ENCODE assay signal across 8 mouse cellular contexts in the genomic region with DNA sequence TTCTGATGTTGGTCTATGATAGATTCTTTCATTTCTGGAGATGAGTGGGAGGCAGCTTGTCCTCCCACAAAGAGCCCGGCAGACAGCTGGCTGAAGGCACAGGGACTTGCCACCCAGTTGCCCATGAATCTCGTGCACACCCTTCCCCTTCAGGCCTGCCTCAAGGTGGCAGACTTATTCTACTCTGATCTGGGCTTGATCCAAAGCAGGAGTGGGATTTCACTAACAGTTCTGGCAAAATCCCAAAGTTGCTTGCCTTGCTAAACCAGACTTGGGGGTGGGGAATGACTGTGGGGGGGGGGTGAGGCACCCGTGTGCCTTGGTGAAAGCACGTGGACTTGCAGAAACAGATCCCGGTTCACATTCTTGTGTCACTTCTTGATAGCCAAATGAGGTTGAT. TPM values are rescaled to one million over a fixed set of nuclear protein-coding genes. Genes with fewer than 3 reads are reported as not detected.
A peak's percentile ranks its signal among the peaks of the same experiment; 100 is the strongest.
DNase-seq lines count a peak whose midpoint lies in the region; ATAC-seq and TF ChIP-seq lines count a peak whose summit lies in the region.

No protein-coding gene starts in this region.

- DNase-seq in hindbrain, embryonic 11.5 days (ENCODE audit: low spot score): peak; percentile 30
- DNase-seq in Muller cell, postnatal 12 days (ENCODE audit: inconsistent ontology term): peak; percentile 56
- DNase-seq in embryo, embryonic 11 days: peak; percentile 73
- peak; percentile 93 for DNase-seq in hindbrain, postnatal 0 days (ENCODE audit: low spot score)
- DNase-seq in lung, embryonic 14.5 days: peak; percentile 90
- peak; percentile 21 to 39 for DNase-seq in right cerebral cortex, postnatal 36 days (ENCODE audit: low spot score in 2 of 2)
- DNase-seq in thymus, adult 2 months: no peak

- no peak overlapping the region for H3K9ac ChIP-seq in hindbrain, embryonic 11.5 days (ENCODE audit: low read depth, low read length)
- no peak overlapping the region for H3K9ac ChIP-seq in hindbrain, embryonic 12.5 days
- no peak overlapping the region for H3K9ac ChIP-seq in hindbrain, postnatal 0 days (replicated peaks; ENCODE audit: low read length)
- no peak overlapping the region for H3K9ac ChIP-seq in lung, embryonic 14.5 days

- no peak overlapping the region for H3K27ac ChIP-seq in hindbrain, embryonic 11.5 days (ENCODE audit: low read depth, low read length)
- no peak overlapping the region for H3K27ac ChIP-seq in hindbrain, embryonic 12.5 days
- H3K27ac ChIP-seq in hindbrain, postnatal 0 days: no peak overlapping the region
- no peak overlapping the region for H3K27ac ChIP-seq in lung, embryonic 14.5 days (ENCODE audit: low read depth)
- no peak overlapping the region for H3K27ac ChIP-seq in thymus, adult 2 months (ENCODE audit: control insufficient read depth, insufficient read depth, low read length)

- H3K36me3 ChIP-seq in hindbrain, embryonic 11.5 days (ENCODE audit: control insufficient read depth, insufficient read depth, low read length): no peaks in the 10 kb centered on the region
- no peaks in the 10 kb centered on the region for H3K36me3 ChIP-seq in hindbrain, embryonic 12.5 days
- H3K36me3 ChIP-seq in hindbrain, postnatal 0 days (ENCODE audit: insufficient read depth, low read length): no peaks in the 10 kb centered on the region
- H3K36me3 ChIP-seq in lung, embryonic 14.5 days (ENCODE audit: insufficient read depth): no peaks in the 10 kb centered on the region
- no peaks in the 10 kb centered on the region for H3K36me3 ChIP-seq in thymus, adult 2 months (ENCODE audit: control insufficient read depth, insufficient read depth, low read length)

- H3K9me3 ChIP-seq in hindbrain, embryonic 11.5 days (ENCODE audit: control insufficient read depth, low read length): no peaks in the 10 kb centered on the region
- H3K9me3 ChIP-seq in hindbrain, embryonic 12.5 days (replicated peaks): no peaks in the 10 kb centered on the region
- no peaks in the 10 kb centered on the region for H3K9me3 ChIP-seq in hindbrain, postnatal 0 days (ENCODE audit: low read length)
- H3K9me3 ChIP-seq in lung, embryonic 14.5 days (ENCODE audit: low read depth, low read length): no peaks in the 10 kb centered on the region

- H3K4me1 ChIP-seq in hindbrain, embryonic 11.5 days (replicated peaks; ENCODE audit: control insufficient read depth, insufficient read depth, low read length): no peaks in the 10 kb centered on the region
- peaks cover 3% of the 10 kb centered on the region; the same call in 1 of the 2 replicates for H3K4me1 ChIP-seq in hindbrain, embryonic 12.5 days
- no peaks in the 10 kb centered on the region for H3K4me1 ChIP-seq in hindbrain, postnatal 0 days (ENCODE audit: insufficient read depth, low read length)
- 0 out of 2 replicates have a peak, but pooled peaks cover 2% of the 10 kb centered on the region for H3K4me1 ChIP-seq in lung, embryonic 14.5 days (ENCODE audit: insufficient read depth)
- H3K4me1 ChIP-seq in thymus, adult 2 months (replicated peaks; ENCODE audit: control insufficient read depth, insufficient read depth, low read length): no peaks in the 10 kb centered on the region

- no peak for TF ChIP-seq POLR2A in thymus, adult 2 months (IDR thresholded peaks at IDR 0.05; ENCODE audit: control insufficient read depth, extremely low read depth, insufficient read depth, low read length, poor library complexity)

- no peak overlapping the region for H3K4me2 ChIP-seq in hindbrain, embryonic 11.5 days (replicated peaks; ENCODE audit: low read depth, low read length)
- H3K4me2 ChIP-seq in hindbrain, embryonic 12.5 days (replicated peaks): no peak overlapping the region
- no peak overlapping the region for H3K4me2 ChIP-seq in hindbrain, postnatal 0 days (ENCODE audit: low read depth, low read length)
- no peak overlapping the region for H3K4me2 ChIP-seq in lung, embryonic 14.5 days

- WGBS in hindbrain, embryonic 11.5 days: 29% methylated on average over 5 of the region's 5 CpGs
- 32% methylated on average over 5 of the region's 5 CpGs for WGBS in hindbrain, embryonic 12.5 days
- 13% methylated on average over 5 of the region's 5 CpGs for WGBS in hindbrain, postnatal 0 days
- WGBS in lung, embryonic 14.5 days: 8% methylated on average over 5 of the region's 5 CpGs
- WGBS in thymus, adult 2 months: 28% methylated on average over 5 of the region's 5 CpGs

- ATAC-seq in hindbrain, embryonic 11.5 days (ENCODE audit: low FRiP score): no peak
- ATAC-seq in hindbrain, embryonic 12.5 days (ENCODE audit: low FRiP score): no peak
- peak; percentile 68; the same call in 1 of the 2 replicates for ATAC-seq in hindbrain, postnatal 0 days
- ATAC-seq in lung, embryonic 14.5 days (ENCODE audit: insufficient read depth): peak; percentile 60; the same call in 1 of the 2 replicates

- no peaks in the 10 kb centered on the region for H3K27me3 ChIP-seq in hindbrain, embryonic 11.5 days (ENCODE audit: control insufficient read depth, insufficient read depth, low read length)
- H3K27me3 ChIP-seq in hindbrain, embryonic 12.5 days: no peaks in the 10 kb centered on the region
- H3K27me3 ChIP-seq in hindbrain, postnatal 0 days (ENCODE audit: insufficient read depth, low read length): no peaks in the 10 kb centered on the region
- no peaks in the 10 kb centered on the region for H3K27me3 ChIP-seq in lung, embryonic 14.5 days (ENCODE audit: insufficient read depth, low read length)
- no peaks in the 10 kb centered on the region for H3K27me3 ChIP-seq in thymus, adult 2 months (ENCODE audit: control insufficient read depth, insufficient read depth, low read length)

- peak; percentile 80 for TF ChIP-seq CTCF in hindbrain, postnatal 0 days (IDR thresholded peaks at IDR 0.05; ENCODE audit: low read depth)
- TF ChIP-seq CTCF in lung, embryonic 14.5 days (IDR thresholded peaks at IDR 0.05; ENCODE audit: low read depth): peak; percentile 74
- no peak for TF ChIP-seq CTCF in thymus, adult 2 months (IDR thresholded peaks at IDR 0.05; ENCODE audit: borderline replicate concordance, control insufficient read depth, extremely low read depth, insufficient read depth, low read length, poor library complexity)

- H3K4me3 ChIP-seq in hindbrain, embryonic 11.5 days (ENCODE audit: low read depth, low read length): no peak overlapping the region
- no peak overlapping the region for H3K4me3 ChIP-seq in hindbrain, embryonic 12.5 days
- no peak overlapping the region for H3K4me3 ChIP-seq in hindbrain, postnatal 0 days (ENCODE audit: low read length)
- H3K4me3 ChIP-seq in lung, embryonic 14.5 days (ENCODE audit: low read depth, low read length): no peak overlapping the region
- H3K4me3 ChIP-seq in thymus, adult 2 months (ENCODE audit: control insufficient read depth, insufficient read depth, low read length): no peak overlapping the region

RNA-seq across cellular contexts. Expression of a gene that starts 48.2 kb away (rescaled TPM):
- not detected in 2 replicates for polyA plus RNA-seq in hindbrain, embryonic 11.5 days (2014; fragmentation: Nextera tagmentation; extraction: Ambion mirVana)
- polyA plus RNA-seq in hindbrain, embryonic 12.5 days (2016; fragmentation: Nextera tagmentation; extraction: Ambion mirVana): not detected in 2 replicates
- total RNA-seq in hindbrain, postnatal 0 days (2014; rRNA removed): 0.68 TPM in 1 of 2 replicates, not detected in the other
- polyA plus RNA-seq in hindbrain, postnatal 0 days (2015; fragmentation: Nextera tagmentation; extraction: Ambion mirVana): 0.34 and 0.45 TPM in 2 replicates
- 0.19 TPM in 1 of 2 replicates, not detected in the other for polyA plus RNA-seq in lung, embryonic 14.5 days (2014; fragmentation: Nextera tagmentation; extraction: Ambion mirVana)
- polyA plus RNA-seq in thymus, adult 2 months (2012; rRNA removed): 0.06 and 1.1 TPM in 2 replicates

Comparison
In these comparisons a context has a peak if more than half of its experiments do, and no peak if none do; other contexts are left out.
1. ATAC-seq: peak in hindbrain, postnatal 0 days (single experiment) and lung, embryonic 14.5 days (single experiment); none in hindbrain, embryonic 11.5 days (single experiment) and hindbrain, embryonic 12.5 days (single experiment).